Mouse (Mus musculus) intestine, postnatal 0 days (tissue): ENCODE data around the gene Gm19345. TPM values are rescaled to one million over a fixed set of nuclear protein-coding genes. Genes with fewer than 3 reads are reported as not detected.
A peak's percentile ranks its signal among the peaks of the same experiment; 100 is the strongest.

Experiments
- ATAC-seq: fragments of 200-750 bp; cut with Nextera tagmentation; 2 replicates; pipeline ENCODE4 v1.8.0; 2017; ENCODE audit warnings: mild to moderate bottlenecking, moderate TSS enrichment, moderate library complexity
- H3K27ac ChIP-seq: fragments of 300-500 bp; sonication (generic); 2 replicates; pipeline ENCODE4 v1.5.1; 2014; ENCODE audit warnings: mild to moderate bottlenecking, low read depth, low read length, moderate library complexity
- H3K27me3 ChIP-seq: fragments of 300-500 bp; sonication (generic); replicated peaks from 2 replicates; pipeline ENCODE4 v1.6.1; 2014; ENCODE audit warnings: low read length, mixed read lengths; ENCODE audit not compliant: control insufficient read depth, insufficient read depth
- H3K36me3 ChIP-seq: fragments of 300-500 bp; sonication (generic); 2 replicates; pipeline ENCODE4 v1.6.1; 2014; ENCODE audit warnings: mild to moderate bottlenecking, moderate library complexity; ENCODE audit not compliant: control insufficient read depth, insufficient read depth
- H3K4me1 ChIP-seq: fragments of 300-500 bp; sonication (generic); replicated peaks from 2 replicates; pipeline ENCODE4 v1.6.1; 2014; ENCODE audit warnings: antibody characterized with exemption, low read length, mixed read lengths; ENCODE audit not compliant: control insufficient read depth, insufficient read depth
- H3K4me2 ChIP-seq: fragments of 300-500 bp; sonication (generic); replicated peaks from 2 replicates; pipeline ENCODE4 v1.6.1; 2014; ENCODE audit warnings: low read depth, mild to moderate bottlenecking, moderate library complexity
- H3K4me3 ChIP-seq: fragments of 300-500 bp; sonication (generic); 2 replicates; pipeline ENCODE4 v1.5.1; 2014; ENCODE audit warnings: low read depth, low read length
- H3K9ac ChIP-seq: fragments of 300-500 bp; sonication (generic); 2 replicates; pipeline ENCODE4 v1.6.1; 2014; ENCODE audit warnings: mild to moderate bottlenecking, low read depth, low read length
- H3K9me3 ChIP-seq: fragments of 300-500 bp; sonication (generic); 2 replicates; pipeline ENCODE4 v1.6.1; 2016; ENCODE audit warnings: mixed run types; ENCODE audit not compliant: control insufficient read depth
- CTCF ChIP-seq: sonication (generic); IDR thresholded peaks from 2 replicates; pipeline ENCODE4 v1.5.1; 2016; ENCODE audit warnings: low read depth, mild to moderate bottlenecking, control low read depth, antibody characterized with exemption, moderate library complexity
- whole genome bisulfite sequencing: fragments of 180-500 bp; shearing (Covaris S2); extraction: QIAGEN DNeasy Blood & Tissue Kit; methylation state at CpG from one replicate; pipeline ENCODE4 v1.1.7; 2014; 5-methylcytosine and 5-hydroxymethylcytosine counted together
- polyA plus RNA-seq: library from polyadenylated mRNA; unstranded; fragments of >200 nt; fragmentation: Nextera tagmentation; extraction: Ambion mirVana; gene quantifications from 2 replicates; pipeline ENCODE4 v1.2.1, GENCODE M21; 2015

The Gm19345 gene
- polyA plus RNA-seq, 1 experiment from 2014 or later: 0.39 TPM

GRCm38 (mm10) chr7:19871137-19871621, 19.4 kb downstream of the Gm19345 start:
- no peaks in the 10 kb centered on the region for H3K36me3 ChIP-seq
- 62% methylated on average over 10 of the region's 10 CpGs for WGBS
- H3K9me3 ChIP-seq: no peaks in the 10 kb centered on the region
- H3K9ac ChIP-seq: no peak overlapping the region
- H3K27ac ChIP-seq: no peak overlapping the region
- no peak overlapping the region for H3K4me3 ChIP-seq
- no peak for ATAC-seq
- H3K4me2 ChIP-seq: no peak overlapping the region
- H3K27me3 ChIP-seq: no peaks in the 10 kb centered on the region
- no peak for TF ChIP-seq CTCF
- no peaks in the 10 kb centered on the region for H3K4me1 ChIP-seq

DNA sequence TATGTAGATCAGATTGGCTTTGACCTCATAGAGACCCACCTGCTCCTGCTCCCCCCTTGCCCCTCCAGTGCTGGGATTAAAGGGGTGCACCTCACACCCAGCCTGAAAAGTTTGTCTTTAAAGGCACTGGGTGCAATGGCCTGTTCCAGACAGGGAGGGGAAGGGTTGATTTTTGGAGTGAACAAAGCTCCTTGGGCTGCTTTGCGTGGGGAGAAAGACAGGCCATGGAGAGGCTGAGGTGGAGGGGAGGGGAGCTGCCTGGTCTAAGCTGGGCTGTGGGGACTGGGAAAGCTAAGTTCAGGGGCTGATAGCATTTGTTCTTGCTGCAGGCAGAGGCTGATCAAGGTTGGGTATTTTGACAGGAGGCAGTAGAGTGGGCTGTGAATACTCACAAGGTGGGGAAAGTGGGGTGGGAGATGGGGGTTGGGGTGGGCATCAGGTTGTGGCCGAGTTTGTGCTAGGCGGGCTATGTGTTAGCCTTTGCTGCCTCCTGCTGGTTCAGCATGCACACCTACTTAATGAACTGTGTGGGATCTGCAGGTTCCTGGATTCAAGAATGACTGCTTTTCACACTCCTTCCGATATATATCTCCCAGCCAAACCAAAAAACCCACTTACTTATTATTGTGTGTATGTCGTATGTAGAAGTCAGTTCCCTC, 20.3 kb downstream of the Gm19345 start:
- Histone ChIP-seq H3K36me3 (no peaks in the 10 kb centered on the region), H3K4me2 (no peak overlapping the region), H3K27me3 (no peaks in the 10 kb centered on the region), H3K9me3 (no peaks in the 10 kb centered on the region), H3K9ac (no peak overlapping the region), H3K27ac (no peak overlapping the region), H3K4me3 (no peak overlapping the region), H3K4me1 (0 out of 2 replicates have a peak, but pooled peaks cover under 1% of the 10 kb centered on the region)
- TF ChIP-seq CTCF: peak; percentile 77
- WGBS: 45% methylated on average over 5 of the region's 5 CpGs
- ATAC-seq: no peak

GRCm38 (mm10) chr7:19875948-19876682, 24.3 kb downstream of the Gm19345 start:
- no peaks in the 10 kb centered on the region for H3K9me3 ChIP-seq
- H3K4me3 ChIP-seq: no peak overlapping the region
- WGBS: 38% methylated on average over 13 of the region's 13 CpGs
- peak overlapping the region; percentile 39 for H3K4me2 ChIP-seq
- peak; percentile 86 for TF ChIP-seq CTCF
- H3K27me3 ChIP-seq: no peaks in the 10 kb centered on the region
- ATAC-seq: peak; percentile 50
- H3K27ac ChIP-seq: peak overlapping the region; percentile 47; the same call in 1 of the 2 replicates
- no peak overlapping the region for H3K9ac ChIP-seq
- H3K36me3 ChIP-seq: no peaks in the 10 kb centered on the region
- H3K4me1 ChIP-seq: 0 out of 2 replicates have a peak, but pooled peaks cover 2% of the 10 kb centered on the region

GRCm38 (mm10) chr7:19876781-19877425, 25.1 kb downstream of the Gm19345 start:
- H3K27ac ChIP-seq: peak overlapping the region; percentile 47
- H3K4me3 ChIP-seq: no peak overlapping the region
- WGBS: 30% methylated on average over 14 of the region's 14 CpGs

GRCm38 (mm10) chr7:19880754-19881153, 29.0 kb downstream of the Gm19345 start:
- no peak overlapping the region for H3K4me2 ChIP-seq
- WGBS: 76% methylated on average over 8 of the region's 8 CpGs
- ATAC-seq: no peak
- H3K9ac ChIP-seq: no peak overlapping the region
- H3K9me3 ChIP-seq: no peaks in the 10 kb centered on the region
- no peak overlapping the region for H3K27ac ChIP-seq
- H3K4me3 ChIP-seq: no peak overlapping the region
- no peaks in the 10 kb centered on the region for H3K36me3 ChIP-seq
- H3K4me1 ChIP-seq: 0 out of 2 replicates have a peak, but pooled peaks cover 2% of the 10 kb centered on the region
- no peaks in the 10 kb centered on the region for H3K27me3 ChIP-seq
- peak; percentile 28 for TF ChIP-seq CTCF

More at GRCm38 (mm10) chr7:19876781-19877425, 25.1 kb downstream of the Gm19345 start:
- Histone ChIP-seq H3K9me3 (no peaks in the 10 kb centered on the region), H3K9ac (no peak overlapping the region), H3K4me1 (0 out of 2 replicates have a peak, but pooled peaks cover 2% of the 10 kb centered on the region), H3K36me3 (no peaks in the 10 kb centered on the region), H3K4me2 (peak overlapping the region; percentile 39), H3K27me3 (no peaks in the 10 kb centered on the region)
- ATAC-seq: peak; percentile 93
- TF ChIP-seq CTCF: peak; percentile 33

GRCm38 (mm10) chr7:19887849-19888248, 36.0 kb downstream of the Gm19345 start, which contains the start of gene Ceacam19:
TSS of gene Ceacam19 (minus strand) at chr7:19887965.
- Histone ChIP-seq H3K4me1 (no peaks in the 10 kb centered on the region), H3K36me3 (no peaks in the 10 kb centered on the region), H3K27me3 (no peaks in the 10 kb centered on the region), H3K9me3 (no peaks in the 10 kb centered on the region), H3K4me2 (no peak within 1 kb of the TSS), H3K27ac (no peak within 1 kb of the TSS), H3K9ac (no peak within 1 kb of the TSS), H3K4me3 (no peak within 1 kb of the TSS)
- no peak for ATAC-seq
- TF ChIP-seq CTCF: no peak
- 48% methylated on average over 7 of the region's 7 CpGs for WGBS
